Mouse (Mus musculus) lung, postnatal 0 days (tissue): ENCODE data around the gene Agap3. TPM values are rescaled to one million over a fixed set of nuclear protein-coding genes. Genes with fewer than 3 reads are reported as not detected.
A peak's percentile ranks its signal among the peaks of the same experiment; 100 is the strongest.

Experiments
- ATAC-seq: fragments of 200-750 bp; cut with Nextera tagmentation; 2 replicates; pipeline ENCODE4 v1.8.0; 2017; ENCODE audit warnings: moderate library complexity
- DNase-seq: peaks from one replicate; pipeline ENCODE4 v3.0.0-alpha.2; 2016; ENCODE audit warnings: low spot score
- H3K27ac ChIP-seq: fragments of 300-500 bp; sonication (generic); 2 replicates; pipeline ENCODE4 v1.5.1; 2014; ENCODE audit warnings: antibody characterized with exemption, mild to moderate bottlenecking, low read length, mixed read lengths
- H3K27me3 ChIP-seq: fragments of 300-500 bp; sonication (generic); replicated peaks from 2 replicates; pipeline ENCODE4 v1.6.1; 2014; ENCODE audit warnings: low read length, mixed read lengths; ENCODE audit not compliant: insufficient read depth
- H3K36me3 ChIP-seq: fragments of 300-500 bp; sonication (generic); 2 replicates; pipeline ENCODE4 v1.6.1; 2014; ENCODE audit warnings: low read length, mixed read lengths; ENCODE audit not compliant: insufficient read depth
- H3K4me1 ChIP-seq: fragments of 300-500 bp; sonication (generic); 2 replicates; pipeline ENCODE4 v1.6.1; 2014; ENCODE audit warnings: antibody characterized with exemption, low read depth, low read length, mixed read lengths; ENCODE audit not compliant: insufficient read depth
- H3K4me2 ChIP-seq: fragments of 300-500 bp; sonication (generic); replicated peaks from 2 replicates; pipeline ENCODE4 v1.6.1; 2014; ENCODE audit warnings: low read depth, mild to moderate bottlenecking, low read length, moderate library complexity, mixed read lengths
- H3K4me3 ChIP-seq: fragments of 300-500 bp; sonication (generic); 2 replicates; pipeline ENCODE4 v1.5.1; 2014; ENCODE audit warnings: low read depth, low read length
- H3K9ac ChIP-seq: fragments of 300-500 bp; sonication (generic); replicated peaks from 2 replicates; pipeline ENCODE4 v1.6.1; 2014; ENCODE audit warnings: low read depth, mild to moderate bottlenecking
- H3K9me3 ChIP-seq: fragments of 300-500 bp; sonication (generic); 2 replicates; pipeline ENCODE4 v1.6.1; 2016; ENCODE audit warnings: low read length, mixed read lengths
- CTCF ChIP-seq: IDR thresholded peaks from 2 replicates; pipeline ENCODE4 v1.5.1; 2016; ENCODE audit warnings: antibody characterized with exemption, mild to moderate bottlenecking
- EP300 ChIP-seq: IDR thresholded peaks from 2 replicates; pipeline ENCODE4 v1.6.1; 2016; ENCODE audit warnings: antibody characterized with exemption, mild to moderate bottlenecking, control low read depth
- WGBS: fragments of 180-500 bp; shearing (Covaris S2); extraction: QIAGEN DNeasy Blood & Tissue Kit; methylation state at CpG from one replicate; pipeline ENCODE4 v1.1.7; 2014; 5-methylcytosine and 5-hydroxymethylcytosine counted together
- polyA plus RNA-seq: library from polyadenylated mRNA; unstranded; fragments of >200 nt; fragmentation: Nextera tagmentation; extraction: Ambion mirVana; gene quantifications from 2 replicates; pipeline ENCODE4 v1.2.1, GENCODE M21; 2015

The Agap3 gene
- polyA plus RNA-seq, 1 experiment from 2014 or later = 44.7 TPM

DNA sequence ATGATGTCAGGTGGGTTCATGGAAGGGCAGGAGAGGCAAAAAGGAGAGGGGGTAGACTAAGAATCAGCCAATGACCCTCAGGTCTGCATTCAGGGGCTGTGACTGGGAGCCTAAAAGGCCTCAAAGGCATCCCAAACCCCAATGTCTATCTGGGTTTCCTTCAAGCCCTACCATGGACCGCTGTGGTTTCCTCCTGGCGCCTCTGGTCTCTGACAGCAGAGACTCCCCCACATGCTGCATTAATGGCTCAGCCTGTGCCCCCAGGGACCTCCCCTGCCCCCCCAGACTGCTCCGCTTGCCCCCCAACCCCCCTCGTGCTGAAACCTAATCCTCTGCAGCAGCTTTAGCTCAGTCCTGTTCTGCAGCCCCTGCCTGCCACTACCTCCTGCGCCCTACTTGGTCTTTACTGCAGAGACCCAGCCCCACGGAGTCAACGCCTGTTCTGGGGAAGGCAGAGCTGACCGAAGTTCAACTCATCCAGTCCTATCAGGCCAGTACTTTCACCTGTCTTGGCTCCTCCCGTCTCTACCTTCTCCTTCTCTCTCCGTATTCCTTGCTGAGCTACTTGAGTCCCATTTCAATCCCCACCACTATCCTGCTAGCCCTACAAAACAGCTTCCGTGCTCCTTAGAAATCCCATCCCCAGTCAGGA lies 38.8 kb upstream of the Agap3 start, which contains the start of gene Asic3:
TSS of gene Asic3 (plus strand) at position 351 of the 652 bp plus-strand sequence.
- no peaks in the 10 kb centered on the region for H3K4me1 ChIP-seq
- H3K27me3 ChIP-seq = no peaks in the 10 kb centered on the region
- no peaks in the 10 kb centered on the region for H3K9me3 ChIP-seq
- TF ChIP-seq CTCF (no peak), EP300 (no peak)
- no peak within 1 kb of the TSS for H3K9ac ChIP-seq
- ATAC-seq = no peak
- no peak within 1 kb of the TSS for H3K27ac ChIP-seq
- no peak for DNase-seq
- no peaks in the 10 kb centered on the region for H3K36me3 ChIP-seq
- WGBS = 42% methylated on average over 11 of the region's 11 CpGs
- no peak within 1 kb of the TSS for H3K4me2 ChIP-seq
- H3K4me3 ChIP-seq = no peak within 1 kb of the TSS

DNA sequence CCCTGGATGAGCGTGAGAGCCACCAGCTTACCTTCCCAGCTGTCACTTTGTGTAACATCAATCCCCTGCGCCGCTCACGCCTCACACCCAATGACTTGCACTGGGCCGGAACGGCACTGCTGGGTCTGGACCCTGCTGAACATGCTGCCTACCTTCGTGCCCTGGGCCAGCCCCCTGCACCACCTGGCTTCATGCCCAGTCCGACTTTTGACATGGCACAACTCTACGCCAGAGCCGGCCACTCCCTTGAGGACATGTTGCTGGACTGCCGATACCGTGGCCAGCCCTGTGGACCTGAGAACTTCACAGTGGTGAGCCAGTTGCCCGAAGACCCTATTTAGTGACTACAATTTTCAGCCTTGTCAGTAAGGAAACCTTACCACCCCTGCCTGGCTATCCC lies 38.0 kb upstream of the Agap3 start:
- ATAC-seq = no peak
- H3K4me2 ChIP-seq = no peak overlapping the region
- 69% methylated on average over 13 of the region's 13 CpGs for WGBS

DNA sequence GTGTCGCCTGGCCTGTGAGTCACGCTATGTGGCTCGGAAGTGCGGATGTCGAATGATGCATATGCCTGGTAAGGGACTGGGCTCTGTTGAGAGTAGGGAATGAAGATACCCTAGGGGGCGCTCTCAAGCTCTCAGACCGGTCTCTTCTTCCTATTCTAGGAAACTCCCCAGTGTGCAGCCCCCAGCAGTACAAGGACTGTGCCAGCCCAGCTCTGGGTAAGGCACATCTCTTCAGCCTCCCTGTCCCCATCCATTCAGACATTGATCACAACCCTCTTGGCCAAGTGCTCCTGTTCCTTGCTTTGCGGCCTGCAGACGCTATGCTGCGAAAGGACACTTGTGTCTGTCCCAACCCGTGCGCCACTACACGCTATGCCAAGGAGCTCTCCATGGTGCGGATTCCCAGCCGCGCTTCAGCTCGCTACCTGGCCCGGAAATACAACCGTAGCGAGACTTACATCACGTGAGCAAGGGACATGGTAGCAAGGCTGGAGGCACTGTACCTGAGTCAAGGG lies 35.7 kb upstream of the Agap3 start:
- DNase-seq (peak; percentile 90), ATAC-seq (peak; percentile 84)
- H3K4me3 ChIP-seq = no peak overlapping the region
- H3K9ac ChIP-seq = no peak overlapping the region
- peak; percentile 78 for TF ChIP-seq CTCF
- no peak for TF ChIP-seq EP300
- peak overlapping the region; percentile 28 for H3K4me2 ChIP-seq
- no peak overlapping the region for H3K27ac ChIP-seq
- no peaks in the 10 kb centered on the region for H3K4me1 ChIP-seq
- H3K9me3 ChIP-seq = no peaks in the 10 kb centered on the region
- WGBS = 4% methylated on average over 21 of the region's 21 CpGs
- H3K36me3 ChIP-seq = 0 out of 2 replicates have a peak, but pooled peaks cover 7% of the 10 kb centered on the region
- no peaks in the 10 kb centered on the region for H3K27me3 ChIP-seq

More for the DNA sequence above, 38.0 kb upstream of the Agap3 start:
- Histone ChIP-seq H3K27ac (no peak overlapping the region), H3K9me3 (no peaks in the 10 kb centered on the region), H3K9ac (no peak overlapping the region), H3K4me3 (no peak overlapping the region), H3K27me3 (no peaks in the 10 kb centered on the region), H3K4me1 (no peaks in the 10 kb centered on the region), H3K36me3 (no peaks in the 10 kb centered on the region)
- no peak for DNase-seq
- TF ChIP-seq EP300 = no peak

DNA sequence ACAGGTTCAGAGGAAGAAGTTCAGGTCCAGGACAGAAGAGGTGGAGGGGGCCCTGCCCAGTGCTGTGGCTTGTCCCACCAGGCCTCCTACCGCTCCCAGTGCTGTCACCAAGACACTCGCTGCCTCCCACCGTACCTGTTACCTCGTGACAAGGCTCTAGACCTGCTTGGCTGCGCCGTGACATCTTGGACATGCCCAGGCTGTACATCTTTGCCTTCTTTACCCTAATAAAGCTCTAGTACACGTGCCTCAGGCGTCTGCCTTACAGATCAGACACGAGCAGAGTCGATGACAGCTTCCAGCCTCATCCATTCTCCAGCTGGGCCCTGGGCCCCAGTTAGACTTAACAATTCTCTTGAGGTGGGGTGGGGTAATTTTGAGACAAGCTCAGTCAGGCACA lies 34.4 kb upstream of the Agap3 start:
- DNase-seq (no peak), ATAC-seq (no peak)
- H3K4me2 ChIP-seq = no peak overlapping the region
- H3K4me3 ChIP-seq = no peak overlapping the region
- 0 out of 2 replicates have a peak, but pooled peaks cover 7% of the 10 kb centered on the region for H3K36me3 ChIP-seq
- 86% methylated on average over 10 of the region's 10 CpGs for WGBS
- no peaks in the 10 kb centered on the region for H3K27me3 ChIP-seq
- H3K9me3 ChIP-seq = no peaks in the 10 kb centered on the region
- no peak overlapping the region for H3K27ac ChIP-seq
- no peak for TF ChIP-seq EP300
- no peak for TF ChIP-seq CTCF
- H3K9ac ChIP-seq = no peak overlapping the region
- H3K4me1 ChIP-seq = no peaks in the 10 kb centered on the region

DNA sequence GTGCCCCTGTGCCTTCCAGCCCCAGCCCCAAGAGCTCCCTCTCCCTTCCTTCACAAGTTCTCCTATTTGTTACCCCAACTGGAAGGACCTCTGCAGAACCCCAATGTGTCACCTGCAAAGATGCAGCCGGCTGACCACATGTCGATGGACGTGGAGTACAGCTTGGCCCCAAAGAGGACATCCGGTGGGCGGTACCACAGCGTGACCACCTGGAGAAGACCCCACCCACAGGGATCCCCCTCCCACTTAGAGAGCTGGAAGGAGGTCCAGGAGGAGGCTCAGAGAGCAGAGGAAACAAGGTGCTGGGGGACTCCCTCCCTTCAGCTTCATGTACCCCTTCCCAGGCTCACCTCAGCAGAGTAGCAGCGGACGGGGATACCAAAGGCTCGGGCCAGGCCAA lies 31.6 kb upstream of the Agap3 start:
- no peak for TF ChIP-seq EP300
- Histone ChIP-seq H3K27ac (no peak overlapping the region), H3K4me1 (peaks cover 9% of the 10 kb centered on the region; the same call in 1 of the 2 replicates), H3K27me3 (no peaks in the 10 kb centered on the region), H3K4me2 (no peak overlapping the region), H3K9ac (no peak overlapping the region), H3K36me3 (0 out of 2 replicates have a peak, but pooled peaks cover 7% of the 10 kb centered on the region), H3K4me3 (no peak overlapping the region), H3K9me3 (no peaks in the 10 kb centered on the region)
- WGBS = 88% methylated on average over 9 of the region's 9 CpGs
- ATAC-seq = no peak
- no peak for DNase-seq

DNA sequence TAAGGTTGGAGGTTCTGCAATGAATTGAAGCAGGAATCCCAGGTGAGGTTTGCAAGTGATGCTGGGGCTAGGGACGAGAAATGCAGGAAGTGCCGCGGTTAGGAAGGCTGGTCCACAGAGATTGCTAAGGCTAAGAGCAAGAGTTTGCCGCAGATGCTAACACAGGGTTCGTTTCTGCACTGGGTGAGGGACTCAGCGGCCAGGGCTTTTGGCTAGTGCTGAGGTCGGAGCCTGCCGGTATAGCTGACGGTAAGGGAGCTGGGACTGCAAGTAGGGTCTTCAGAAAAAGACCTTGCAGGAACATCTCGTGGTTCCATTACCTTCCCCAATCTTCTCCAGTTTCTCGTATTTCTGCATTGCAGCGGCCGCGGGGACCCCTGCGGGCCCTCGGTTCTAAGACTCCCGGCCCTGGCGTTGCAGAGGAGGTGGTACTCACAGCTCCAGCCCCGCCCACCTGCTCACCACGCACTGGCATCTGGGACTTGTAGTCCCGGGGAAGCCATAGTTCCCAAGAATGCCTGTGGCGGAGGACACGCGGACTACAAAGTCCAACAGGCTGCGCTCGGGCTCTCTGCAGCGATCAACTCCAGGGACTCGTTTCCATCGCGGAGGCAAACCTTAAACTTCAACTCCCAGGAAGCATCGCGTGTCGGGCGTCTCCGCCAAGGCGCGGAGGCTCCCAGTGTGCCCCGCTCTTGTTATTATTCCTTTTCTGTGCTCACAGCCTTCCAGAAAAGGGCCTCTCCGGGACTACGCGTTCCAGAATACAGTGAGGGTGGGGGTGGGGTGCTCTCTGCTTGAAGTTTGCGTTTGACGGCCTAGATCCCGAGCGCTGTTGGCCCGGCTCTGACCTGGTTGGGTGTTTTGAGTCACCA lies 28.6 kb upstream of the Agap3 start, which contains the start of the genes Cdk5 and Slc4a2:
TSS of gene Cdk5 (minus strand) at position 402 of the 875 bp plus-strand sequence.
TSS of gene Slc4a2 (plus strand) at position 709 of the 875 bp plus-strand sequence.
- TF ChIP-seq CTCF (no peak; the same call in 1 of the 2 replicates), EP300 (peak; percentile 83)
- DNase-seq (peak; percentile 100), ATAC-seq (peak; percentile 94)
- Histone ChIP-seq H3K27ac (peak within 1 kb of the TSS; percentile 99), H3K4me2 (peak within 1 kb of the TSS; percentile 81), H3K4me3 (peak within 1 kb of the TSS; percentile 74), H3K9ac (peak within 1 kb of the TSS; percentile 77), H3K36me3 (0 out of 2 replicates have a peak, but pooled peaks cover 7% of the 10 kb centered on the region), H3K4me1 (peaks cover 31% of the 10 kb centered on the region), H3K9me3 (no peaks in the 10 kb centered on the region), H3K27me3 (no peaks in the 10 kb centered on the region)
- 1% methylated on average over 46 of the region's 46 CpGs for WGBS
